Mouse (Mus musculus) cerebellum, adult 2 months (tissue): ENCODE measurements around the gene Wdr43.

Experiments used
- CTCF ChIP-seq: fragments of 200-500 bp; IDR thresholded peaks from 2 replicates; pipeline ENCODE4 v1.5.1; 2011; ENCODE audit warnings: low read depth, mild to moderate bottlenecking, control low read depth, low read length, moderate library complexity, borderline replicate concordance; ENCODE audit not compliant: insufficient read depth
- POLR2A ChIP-seq: fragments of 200-500 bp; IDR thresholded peaks from 2 replicates; pipeline ENCODE4 v1.6.1; 2011; ENCODE audit warnings: low read length, control low read depth, borderline replicate concordance; ENCODE audit not compliant: insufficient read depth

DNA sequence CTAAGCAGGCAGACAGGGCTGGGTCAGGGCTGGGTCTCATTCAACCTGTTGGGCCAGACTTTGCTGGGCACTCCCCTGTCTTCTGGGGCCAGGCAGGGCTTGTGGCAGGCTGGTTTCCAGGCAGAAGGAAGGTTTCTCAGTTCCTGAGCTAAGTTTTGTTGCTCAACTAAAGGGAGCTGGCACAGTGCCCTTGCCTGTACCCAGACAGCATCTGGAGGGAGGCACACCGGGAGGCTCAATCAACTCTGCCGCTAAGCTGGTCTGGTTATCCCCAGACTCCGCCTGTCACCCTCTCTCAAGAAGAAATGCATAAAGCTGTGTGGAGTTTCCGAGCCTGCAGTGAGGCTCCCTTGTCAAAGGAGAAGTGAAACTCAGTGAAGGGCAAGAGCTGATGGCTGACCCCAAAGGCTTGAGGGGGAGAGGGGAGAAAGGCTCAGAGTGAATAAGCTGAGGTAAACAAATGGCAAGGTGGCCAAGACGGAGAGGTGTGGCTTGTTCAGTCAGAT, 68.5 kb downstream of the Wdr43 start:
- TF ChIP-seq POLR2A (no peak), CTCF (no peak)
